Mouse (Mus musculus): Measurements from ENCODE around the gene Tbcel.

- no peak for TF ChIP-seq CTCF (IDR thresholded peaks at IDR 0.05; ENCODE audit: low read depth)
- TF ChIP-seq EP300 (IDR thresholded peaks at IDR 0.05; ENCODE audit: low read depth) = no peak
Observed at GRCm38 (mm10) chr9:42439446-42439845, 68.2 kb downstream of the Tbcel start.

All from liver, postnatal 0 days (tissue).